Mouse (Mus musculus): Measurements from ENCODE around the gene Abi3. TPM values are rescaled to one million over a fixed set of nuclear protein-coding genes. Genes with fewer than 3 reads are reported as not detected.

The Abi3 gene
- polyA plus RNA-seq (2012), result 34.0 and 39.2 TPM in 2 replicates

DNA sequence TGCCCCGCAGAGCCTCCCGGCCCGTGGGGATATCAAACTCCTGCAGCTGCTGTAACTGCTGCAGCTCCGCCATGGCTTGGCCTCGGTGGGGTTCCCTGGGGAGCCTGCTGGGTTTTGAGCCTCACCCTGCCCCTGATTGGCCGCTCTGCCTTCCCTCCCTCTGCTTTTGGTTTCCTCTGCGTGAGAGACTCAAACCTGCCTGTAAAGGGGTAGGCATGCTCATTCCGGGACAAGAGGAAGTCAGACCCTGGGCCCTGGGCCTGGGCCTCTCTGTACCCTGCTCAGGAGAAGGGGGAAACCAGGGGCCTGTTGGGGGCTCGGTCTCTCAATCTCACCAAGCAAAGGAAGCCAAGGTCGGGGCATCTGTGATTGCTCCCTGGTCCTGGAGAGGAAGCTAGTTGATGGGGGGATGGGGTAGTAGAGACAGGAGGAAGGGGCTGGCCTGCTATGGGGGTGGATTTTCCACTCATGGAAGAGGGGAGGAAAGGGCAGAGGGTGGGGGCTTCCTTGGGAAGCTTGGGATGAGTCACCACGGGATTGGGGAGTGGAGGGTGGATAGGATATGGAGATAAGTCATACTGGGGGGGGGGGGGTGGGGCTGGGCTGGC, at the start of gene Abi3:
TSS of gene Abi3 (minus strand) at position 403 of the 608 bp plus-strand sequence.
- TF ChIP-seq GATA1 (IDR thresholded peaks at IDR 0.05; ENCODE audit: low read length), result no peak

DNA sequence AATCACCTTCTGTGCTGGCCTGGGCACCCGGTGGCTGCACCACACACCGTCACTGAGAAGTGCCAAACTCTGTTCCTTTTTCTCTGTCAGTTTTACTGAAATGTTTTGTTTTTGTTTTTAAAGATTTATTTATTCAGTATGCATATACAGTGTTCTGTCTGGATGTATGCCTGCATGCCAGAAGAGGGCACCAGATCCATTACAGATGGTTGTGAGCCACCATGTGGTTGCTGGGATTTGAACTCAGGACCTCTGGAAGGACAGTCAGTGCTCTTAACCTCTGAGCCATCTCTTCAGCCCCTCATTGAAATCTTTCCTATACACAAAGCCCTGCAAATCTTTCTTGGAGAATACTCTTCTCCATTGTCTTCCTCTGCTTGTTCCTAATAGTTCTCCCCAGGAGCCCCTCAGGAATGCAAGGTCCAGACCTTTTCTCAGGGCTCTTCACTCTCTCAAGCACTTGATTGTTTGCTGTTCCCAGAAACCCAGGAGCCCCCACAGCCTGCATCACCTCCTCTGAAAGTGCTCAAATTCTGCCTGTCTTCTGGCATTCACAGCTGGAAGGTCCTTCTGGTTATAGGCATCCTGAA, 48.3 kb upstream of the Abi3 start:
- no peak for TF ChIP-seq GATA1 (IDR thresholded peaks at IDR 0.05; ENCODE audit: low read length)

- TF ChIP-seq GATA1 (IDR thresholded peaks at IDR 0.05; ENCODE audit: low read length), result no peak
Measured at GRCm38 (mm10) chr11:95876296-95876695, 34.0 kb upstream of the Abi3 start.

DNA sequence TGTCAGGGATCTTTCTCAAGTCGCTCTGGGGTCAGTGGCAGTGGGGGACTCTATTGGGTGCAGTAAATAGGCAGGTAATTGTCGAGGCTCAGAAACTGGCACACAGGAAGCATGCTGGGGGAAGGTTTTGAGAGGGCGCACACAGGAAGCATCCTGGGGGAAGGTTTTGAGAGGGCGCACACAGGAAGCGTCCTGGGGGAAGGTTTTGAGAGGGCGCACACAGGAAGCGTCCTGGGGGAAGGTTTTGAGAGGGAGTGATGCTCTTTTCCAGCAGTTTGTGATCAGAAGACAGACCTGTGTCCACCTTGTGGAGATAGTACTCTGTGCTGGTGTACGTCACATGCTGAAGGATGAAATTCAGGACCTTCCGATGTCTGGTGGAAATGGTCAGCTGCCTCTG, 33.5 kb upstream of the Abi3 start:
- TF ChIP-seq GATA1 (IDR thresholded peaks at IDR 0.05; ENCODE audit: low read length), result no peak

DNA sequence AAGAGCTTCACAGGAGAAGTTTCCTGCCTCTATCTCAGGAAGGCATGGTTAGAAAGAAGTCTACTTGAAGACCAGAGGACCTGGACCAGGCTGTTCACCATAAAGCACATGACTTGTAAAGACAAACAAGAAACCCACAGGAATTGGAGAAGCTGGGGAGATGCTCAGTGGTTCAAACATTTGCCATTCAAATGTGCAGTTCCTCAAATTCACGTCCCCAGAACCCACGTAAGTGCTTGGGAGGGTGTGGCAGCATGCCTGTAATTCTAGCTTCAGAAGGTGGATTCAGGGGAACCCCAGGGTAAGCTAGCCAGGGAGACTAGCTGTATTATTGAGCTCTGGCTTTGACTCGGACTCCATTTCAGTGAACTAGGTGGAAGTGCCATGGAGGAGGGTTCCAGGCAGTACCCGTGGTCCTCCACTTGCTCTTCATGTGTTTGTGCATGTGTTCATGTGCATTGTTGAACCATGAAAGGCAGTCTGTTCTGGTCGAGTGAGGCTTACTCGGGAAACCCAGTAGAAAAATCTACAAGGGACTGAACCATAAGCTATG, 27.7 kb upstream of the Abi3 start:
- TF ChIP-seq GATA1 (IDR thresholded peaks at IDR 0.05; ENCODE audit: low read length), result no peak

GRCm38 (mm10) chr11:95869442-95869841, 27.2 kb upstream of the Abi3 start:
- TF ChIP-seq GATA1 (IDR thresholded peaks at IDR 0.05; ENCODE audit: low read length), result no peak

DNA sequence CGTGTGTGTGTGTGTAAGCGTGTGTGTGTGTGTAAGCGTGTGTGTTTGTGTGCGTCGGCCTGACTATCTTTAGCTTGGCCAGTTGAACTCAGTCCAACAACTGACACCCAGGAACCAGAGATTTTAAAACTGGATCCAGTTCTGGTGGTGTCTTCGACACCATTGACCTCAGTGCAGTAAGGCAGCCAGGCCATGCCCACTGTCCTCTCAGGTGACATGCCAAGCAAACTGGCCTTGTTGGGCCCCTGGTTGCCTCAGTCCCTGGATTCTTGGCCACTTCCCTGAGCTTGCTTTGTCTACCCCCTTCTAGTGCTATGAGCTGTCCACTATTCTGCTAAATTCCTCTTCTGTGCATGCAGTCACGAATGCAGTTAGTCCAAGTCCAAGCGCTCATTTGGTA, 19.1 kb upstream of the Abi3 start:
- TF ChIP-seq GATA1 (IDR thresholded peaks at IDR 0.05; ENCODE audit: low read length), result no peak

GRCm38 (mm10) chr11:95860071-95860490, 17.8 kb upstream of the Abi3 start:
- TF ChIP-seq GATA1 (IDR thresholded peaks at IDR 0.05; ENCODE audit: low read length), result peak; percentile 70

- TF ChIP-seq GATA1 (IDR thresholded peaks at IDR 0.05; ENCODE audit: low read length), result no peak
Measured at GRCm38 (mm10) chr11:95859468-95859855, 17.2 kb upstream of the Abi3 start.

DNA sequence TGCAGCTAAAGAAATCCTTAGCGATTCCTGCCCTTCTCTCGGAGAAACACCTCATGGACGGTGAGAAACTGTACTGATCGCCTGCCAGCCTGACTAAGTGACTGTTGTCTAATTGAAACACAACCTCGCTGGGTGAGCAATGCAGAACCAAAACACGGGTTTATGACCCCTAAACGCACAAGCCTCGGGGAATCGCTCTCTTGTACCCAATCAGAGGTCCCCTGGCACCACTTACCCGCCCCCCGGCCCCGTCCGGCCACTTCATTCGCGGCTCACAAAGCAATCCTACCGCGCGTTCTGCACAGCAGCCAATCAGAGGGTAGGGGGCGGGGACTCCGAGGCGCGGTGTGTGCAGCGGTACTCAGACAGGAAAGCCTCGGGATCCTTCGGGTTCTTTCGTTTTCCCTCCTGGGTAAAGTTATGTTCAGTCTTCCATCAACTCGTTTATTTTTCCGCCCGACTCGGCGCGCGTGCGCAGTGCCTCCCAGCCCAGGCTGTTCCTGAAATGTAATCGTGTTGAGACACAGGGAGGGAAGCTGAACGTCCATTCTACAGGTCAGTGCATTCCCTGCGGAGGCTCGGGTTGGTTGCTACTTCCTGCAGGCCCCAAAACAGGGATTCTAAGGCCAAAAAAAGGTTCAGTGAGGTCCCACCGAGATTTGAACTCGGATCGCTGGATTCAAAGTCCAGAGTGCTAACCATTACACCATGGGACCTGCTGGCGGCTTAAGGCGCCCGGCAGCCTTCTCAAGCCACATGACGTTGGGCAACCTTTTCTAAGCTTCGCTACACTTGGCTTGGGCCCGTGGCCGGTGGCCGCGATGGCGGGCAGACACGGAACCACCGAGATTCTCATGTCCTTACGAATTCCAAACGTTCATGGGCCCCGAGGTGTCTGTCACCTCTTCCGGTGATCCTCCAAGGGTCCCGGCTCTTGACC, 16.5 kb upstream of the Abi3 start:
- no peak for TF ChIP-seq GATA1 (IDR thresholded peaks at IDR 0.05; ENCODE audit: low read length)

- no peak for TF ChIP-seq GATA1 (IDR thresholded peaks at IDR 0.05; ENCODE audit: low read length)
Measured at GRCm38 (mm10) chr11:95857716-95858527, 15.6 kb upstream of the Abi3 start.

DNA sequence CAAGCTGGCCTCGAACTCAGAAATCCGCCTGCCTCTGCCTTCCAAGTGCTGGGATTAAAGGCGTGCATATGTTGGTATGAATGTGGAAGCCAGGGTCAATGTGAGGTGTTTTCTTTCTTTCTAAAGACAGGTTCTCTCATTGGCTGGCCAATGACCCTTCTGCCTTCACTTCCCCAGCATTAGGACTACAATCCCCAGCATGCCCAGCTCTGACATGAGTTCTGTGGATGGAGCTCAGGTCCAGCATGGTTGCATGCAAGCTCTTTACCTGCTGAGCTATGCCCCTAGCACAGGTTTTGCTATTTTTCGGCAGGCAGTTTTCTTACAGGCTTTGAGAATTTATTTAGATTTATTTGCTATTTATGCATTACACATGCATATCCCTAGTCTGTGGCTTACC, 15.0 kb upstream of the Abi3 start:
- no peak for TF ChIP-seq GATA1 (IDR thresholded peaks at IDR 0.05; ENCODE audit: low read length)

DNA sequence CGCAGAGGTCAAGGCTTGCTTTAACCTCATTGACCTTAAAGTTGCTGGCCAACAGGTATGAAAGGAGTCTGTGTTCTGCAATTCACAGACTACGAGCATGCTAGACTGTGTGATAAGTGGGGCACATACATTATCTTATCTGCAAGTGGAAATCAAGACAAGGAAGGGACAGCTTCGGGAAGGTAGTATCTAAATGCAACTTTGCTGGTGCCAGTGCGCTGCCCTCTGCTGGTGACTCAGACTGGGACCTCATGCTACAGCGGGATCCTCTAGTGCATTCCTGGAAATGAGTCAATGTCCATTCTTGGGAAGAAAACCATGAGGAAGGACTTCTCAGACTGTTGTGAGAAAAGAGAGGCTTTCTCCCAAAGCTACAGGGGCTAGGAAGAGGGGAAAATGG, 11.4 kb upstream of the Abi3 start:
- TF ChIP-seq GATA1 (IDR thresholded peaks at IDR 0.05; ENCODE audit: low read length), result no peak

GRCm38 (mm10) chr11:95850898-95851297, 8.6 kb upstream of the Abi3 start:
- TF ChIP-seq GATA1 (IDR thresholded peaks at IDR 0.05; ENCODE audit: low read length), result no peak

DNA sequence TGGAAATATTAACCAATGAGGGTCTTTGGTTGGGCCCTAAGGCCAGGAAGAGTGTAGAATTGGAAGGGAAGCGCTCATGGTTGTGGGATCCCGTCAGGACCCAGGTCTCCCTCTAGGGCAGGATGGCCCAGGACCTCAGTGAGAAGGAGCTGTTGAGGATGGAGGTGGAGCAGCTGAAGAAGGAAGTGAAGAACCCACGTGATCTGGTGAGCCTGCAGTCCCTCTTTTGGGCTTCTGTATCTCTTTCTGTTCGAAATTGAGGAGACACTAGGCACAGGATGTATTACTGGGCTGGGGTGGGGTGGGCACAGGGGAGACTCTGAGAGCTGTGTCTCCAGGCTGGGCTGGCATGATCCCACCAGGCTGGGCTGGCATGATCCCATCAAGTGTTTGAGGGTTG, 2.7 kb upstream of the Abi3 start:
- no peak for TF ChIP-seq GATA1 (IDR thresholded peaks at IDR 0.05; ENCODE audit: low read length)

Measured in G1E-ER4 (cell line).